Mouse (Mus musculus): ENCODE measurements around the gene Rgs2. TPM values are rescaled to one million over a fixed set of nuclear protein-coding genes. Genes with fewer than 3 reads are reported as not detected.

Rgs2 gene
- polyA plus RNA-seq, 1 experiment from 2014 or later: 119 TPM

- Histone ChIP-seq H3K36me3 (ENCODE audit: control insufficient read depth, insufficient read depth, low read length) (no peaks in the 10 kb centered on the region), H3K9ac (ENCODE audit: low read length) (no peak overlapping the region), H3K27me3 (ENCODE audit: control insufficient read depth, insufficient read depth, low read length) (no peaks in the 10 kb centered on the region), H3K4me3 (ENCODE audit: low read depth, low read length) (no peak overlapping the region), H3K4me2 (replicated peaks; ENCODE audit: low read depth) (no peak overlapping the region), H3K9me3 (ENCODE audit: control insufficient read depth, low read length) (no peaks in the 10 kb centered on the region), H3K4me1 (replicated peaks; ENCODE audit: control insufficient read depth, insufficient read depth) (no peaks in the 10 kb centered on the region), H3K27ac (replicated peaks) (no peak overlapping the region)
- DNase-seq (ENCODE audit: low spot score): no peak
- TF ChIP-seq EP300 (optimal IDR thresholded peaks at IDR 0.05) (no peak), CTCF (IDR thresholded peaks at IDR 0.05; ENCODE audit: low read depth) (no peak)
- WGBS: 52% methylated on average over 2 of the region's 2 CpGs
- ATAC-seq (ENCODE audit: low FRiP score, low TSS enrichment): no peak
Observed at GRCm38 (mm10) chr1:143982085-143982764, 21.7 kb downstream of the Rgs2 start.

- TF ChIP-seq CTCF (IDR thresholded peaks at IDR 0.05; ENCODE audit: low read depth) (no peak), EP300 (optimal IDR thresholded peaks at IDR 0.05) (no peak)
- no peaks in the 10 kb centered on the region for H3K4me1 ChIP-seq (replicated peaks; ENCODE audit: control insufficient read depth, insufficient read depth)
- no peak overlapping the region for H3K4me2 ChIP-seq (replicated peaks; ENCODE audit: low read depth)
- DNase-seq (ENCODE audit: low spot score): no peak
- H3K27ac ChIP-seq (replicated peaks): no peak overlapping the region
- H3K36me3 ChIP-seq (ENCODE audit: control insufficient read depth, insufficient read depth, low read length): no peaks in the 10 kb centered on the region
- no peak overlapping the region for H3K9ac ChIP-seq (ENCODE audit: low read length)
- no peak for ATAC-seq (ENCODE audit: low FRiP score, low TSS enrichment)
- H3K9me3 ChIP-seq (ENCODE audit: control insufficient read depth, low read length): no peaks in the 10 kb centered on the region
- H3K4me3 ChIP-seq (ENCODE audit: low read depth, low read length): no peak overlapping the region
- no peaks in the 10 kb centered on the region for H3K27me3 ChIP-seq (ENCODE audit: control insufficient read depth, insufficient read depth, low read length)
Observed at GRCm38 (mm10) chr1:143980811-143981210, 23.1 kb downstream of the Rgs2 start.

- H3K4me2 ChIP-seq (replicated peaks; ENCODE audit: low read depth): no peak overlapping the region
- no peaks in the 10 kb centered on the region for H3K27me3 ChIP-seq (ENCODE audit: control insufficient read depth, insufficient read depth, low read length)
- H3K27ac ChIP-seq (replicated peaks): no peak overlapping the region
- no peak overlapping the region for H3K9ac ChIP-seq (ENCODE audit: low read length)
- no peaks in the 10 kb centered on the region for H3K9me3 ChIP-seq (ENCODE audit: control insufficient read depth, low read length)
- DNase-seq (ENCODE audit: low spot score) (no peak), ATAC-seq (ENCODE audit: low FRiP score, low TSS enrichment) (no peak)
- H3K4me1 ChIP-seq (replicated peaks; ENCODE audit: control insufficient read depth, insufficient read depth): no peaks in the 10 kb centered on the region
- no peaks in the 10 kb centered on the region for H3K36me3 ChIP-seq (ENCODE audit: control insufficient read depth, insufficient read depth, low read length)
- H3K4me3 ChIP-seq (ENCODE audit: low read depth, low read length): no peak overlapping the region
- TF ChIP-seq EP300 (optimal IDR thresholded peaks at IDR 0.05) (no peak), CTCF (IDR thresholded peaks at IDR 0.05; ENCODE audit: low read depth) (no peak)
- 90% methylated on average over 2 of the region's 2 CpGs for WGBS
Observed at GRCm38 (mm10) chr1:143974637-143975036, 29.3 kb downstream of the Rgs2 start.

- Histone ChIP-seq H3K4me1 (replicated peaks; ENCODE audit: control insufficient read depth, insufficient read depth) (no peaks in the 10 kb centered on the region), H3K4me2 (replicated peaks; ENCODE audit: low read depth) (no peak overlapping the region), H3K27ac (replicated peaks) (no peak overlapping the region), H3K4me3 (ENCODE audit: low read depth, low read length) (no peak overlapping the region), H3K36me3 (ENCODE audit: control insufficient read depth, insufficient read depth, low read length) (no peaks in the 10 kb centered on the region), H3K9me3 (ENCODE audit: control insufficient read depth, low read length) (no peaks in the 10 kb centered on the region), H3K27me3 (ENCODE audit: control insufficient read depth, insufficient read depth, low read length) (no peaks in the 10 kb centered on the region), H3K9ac (ENCODE audit: low read length) (no peak overlapping the region)
- ATAC-seq (ENCODE audit: low FRiP score, low TSS enrichment) (no peak), DNase-seq (ENCODE audit: low spot score) (no peak)
- 61% methylated on average over 3 of the region's 3 CpGs for WGBS
- TF ChIP-seq EP300 (optimal IDR thresholded peaks at IDR 0.05): no peak
- TF ChIP-seq CTCF (IDR thresholded peaks at IDR 0.05; ENCODE audit: low read depth): no peak
Observed at GRCm38 (mm10) chr1:143962301-143962700, 41.7 kb downstream of the Rgs2 start.

- Histone ChIP-seq H3K36me3 (ENCODE audit: control insufficient read depth, insufficient read depth, low read length) (no peaks in the 10 kb centered on the region), H3K27ac (replicated peaks) (no peak overlapping the region), H3K4me3 (ENCODE audit: low read depth, low read length) (no peak overlapping the region), H3K27me3 (ENCODE audit: control insufficient read depth, insufficient read depth, low read length) (no peaks in the 10 kb centered on the region), H3K4me1 (replicated peaks; ENCODE audit: control insufficient read depth, insufficient read depth) (no peaks in the 10 kb centered on the region), H3K9me3 (ENCODE audit: control insufficient read depth, low read length) (no peaks in the 10 kb centered on the region), H3K9ac (ENCODE audit: low read length) (no peak overlapping the region), H3K4me2 (replicated peaks; ENCODE audit: low read depth) (no peak overlapping the region)
- DNase-seq (ENCODE audit: low spot score): no peak
- no peak for ATAC-seq (ENCODE audit: low FRiP score, low TSS enrichment)
- 88% methylated on average over 2 of the region's 2 CpGs for WGBS
- TF ChIP-seq CTCF (IDR thresholded peaks at IDR 0.05; ENCODE audit: low read depth): no peak
- no peak for TF ChIP-seq EP300 (optimal IDR thresholded peaks at IDR 0.05)
Observed at GRCm38 (mm10) chr1:143960340-143960739, 43.6 kb downstream of the Rgs2 start.

- 52% methylated on average over 1 of the region's 1 CpGs for WGBS
- TF ChIP-seq EP300 (optimal IDR thresholded peaks at IDR 0.05) (no peak), CTCF (IDR thresholded peaks at IDR 0.05; ENCODE audit: low read depth) (no peak)
- DNase-seq (ENCODE audit: low spot score) (no peak), ATAC-seq (ENCODE audit: low FRiP score, low TSS enrichment) (no peak)
- Histone ChIP-seq H3K4me1 (replicated peaks; ENCODE audit: control insufficient read depth, insufficient read depth) (no peaks in the 10 kb centered on the region), H3K9me3 (ENCODE audit: control insufficient read depth, low read length) (no peaks in the 10 kb centered on the region), H3K27me3 (ENCODE audit: control insufficient read depth, insufficient read depth, low read length) (no peaks in the 10 kb centered on the region), H3K9ac (ENCODE audit: low read length) (no peak overlapping the region), H3K27ac (replicated peaks) (no peak overlapping the region), H3K4me2 (replicated peaks; ENCODE audit: low read depth) (no peak overlapping the region), H3K4me3 (ENCODE audit: low read depth, low read length) (no peak overlapping the region), H3K36me3 (ENCODE audit: control insufficient read depth, insufficient read depth, low read length) (no peaks in the 10 kb centered on the region)
Observed at GRCm38 (mm10) chr1:143956090-143956489, 47.9 kb downstream of the Rgs2 start.

All from stomach, postnatal 0 days (tissue).